Mouse (Mus musculus) heart, adult 9 months (tissue): ENCODE data around the gene Bpifb4.
A peak's percentile ranks its signal among the peaks of the same experiment; 100 is the strongest.

ENCODE experiments used
- DNase-seq, 2 experiments: peaks; one replicate each; pipeline ENCODE4 v3.0.0; 2022; ENCODE audit warnings: low spot score in 2 of 2

Bpifb4 gene

GRCm38 (mm10) chr2:153937843-153938242 is at the start of gene Bpifb4:
Gene Bpifb4 (plus strand): TSS chr2:153938212.
- no peak for DNase-seq

DNA sequence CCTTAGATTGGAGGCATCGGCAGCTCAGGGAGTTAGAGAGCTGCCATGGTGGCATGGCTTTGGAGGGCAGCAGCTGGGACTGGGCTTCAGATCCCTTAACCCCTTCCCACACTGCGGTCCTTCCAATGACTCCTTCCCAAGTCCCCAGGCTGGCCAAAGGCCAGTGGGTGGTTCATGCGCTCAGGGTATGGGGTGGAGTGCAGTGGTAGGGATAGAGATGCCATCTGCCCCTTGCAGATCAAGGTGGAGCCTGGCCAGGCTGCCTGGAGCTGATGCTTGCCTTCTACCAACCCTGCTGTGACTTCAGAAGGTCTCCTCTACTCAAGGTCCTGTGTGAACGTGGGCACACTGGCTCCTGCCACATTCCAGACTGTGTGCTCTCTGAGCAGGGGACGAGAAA is 38.9 kb upstream of the Bpifb4 start:
- DNase-seq = no peak

GRCm38 (mm10) chr2:153900088-153900487 is 37.9 kb upstream of the Bpifb4 start, which contains the start of gene Bpifb6:
Gene Bpifb6 (plus strand): TSS chr2:153900388.
- DNase-seq = no peak

GRCm38 (mm10) chr2:153902726-153903125 is 35.3 kb upstream of the Bpifb4 start:
- DNase-seq = no peak

- DNase-seq = no peak
Measured at GRCm38 (mm10) chr2:153906626-153907025, 31.4 kb upstream of the Bpifb4 start.

GRCm38 (mm10) chr2:153914151-153914550 is 23.9 kb upstream of the Bpifb4 start:
- DNase-seq = peak; percentile 7 to 24

DNA sequence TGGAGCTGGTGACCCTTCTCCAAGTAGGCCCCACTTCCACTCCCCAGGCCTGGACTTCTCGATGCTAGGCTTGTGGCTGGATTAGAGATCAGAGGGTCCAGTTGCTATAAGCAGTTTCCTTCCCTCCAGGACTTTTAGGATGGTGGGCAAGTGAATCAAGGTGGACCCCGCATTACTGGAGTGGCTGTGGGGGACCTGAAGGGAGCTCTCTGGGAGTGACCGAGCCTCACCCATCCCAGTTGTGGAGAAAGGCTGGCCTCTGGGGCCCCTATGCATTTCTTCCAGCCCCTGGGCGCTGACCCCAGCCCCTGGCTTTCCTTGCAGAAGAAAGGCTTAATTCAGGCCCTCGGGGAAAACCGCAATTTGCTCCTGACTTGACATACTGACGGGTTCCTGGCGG is 20.1 kb upstream of the Bpifb4 start, which contains the start of gene Bpifb3:
Gene Bpifb3 (plus strand): TSS at position 301 of the 400 bp plus-strand sequence.
- DNase-seq = no peak

- DNase-seq = no peak
Measured at GRCm38 (mm10) chr2:153921246-153921645, 16.8 kb upstream of the Bpifb4 start.

GRCm38 (mm10) chr2:153929871-153930413 is 8.1 kb upstream of the Bpifb4 start:
- peak in 1 of 2 experiments; percentile 8 for DNase-seq

GRCm38 (mm10) chr2:153931125-153931524 is 6.9 kb upstream of the Bpifb4 start:
- DNase-seq = no peak

DNA sequence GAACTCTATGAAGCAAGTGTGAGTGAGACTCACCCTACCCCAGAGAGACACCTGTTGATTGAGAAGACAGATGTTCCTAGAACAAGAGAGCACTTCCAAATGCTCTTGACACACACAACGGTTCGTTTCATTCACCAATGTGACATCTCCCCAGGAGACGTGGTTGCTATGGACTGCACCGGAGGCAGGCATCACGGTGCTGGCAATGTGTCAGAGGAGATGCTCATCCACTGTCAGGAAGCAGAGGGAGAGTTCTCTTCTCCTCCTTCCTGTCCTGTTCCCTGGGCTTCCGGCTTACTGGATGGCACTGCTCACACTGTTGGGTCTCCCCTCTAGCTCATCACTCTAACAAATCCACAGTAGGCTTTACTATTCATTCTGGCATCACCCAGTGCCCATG is 4.7 kb upstream of the Bpifb4 start:
- no peak for DNase-seq

GRCm38 (mm10) chr2:153935348-153935747 is 2.7 kb upstream of the Bpifb4 start:
- DNase-seq = no peak

- peak in 1 of 2 experiments; percentile 3 for DNase-seq
Measured at GRCm38 (mm10) chr2:153943537-153943936, 5.5 kb downstream of the Bpifb4 start.

DNA sequence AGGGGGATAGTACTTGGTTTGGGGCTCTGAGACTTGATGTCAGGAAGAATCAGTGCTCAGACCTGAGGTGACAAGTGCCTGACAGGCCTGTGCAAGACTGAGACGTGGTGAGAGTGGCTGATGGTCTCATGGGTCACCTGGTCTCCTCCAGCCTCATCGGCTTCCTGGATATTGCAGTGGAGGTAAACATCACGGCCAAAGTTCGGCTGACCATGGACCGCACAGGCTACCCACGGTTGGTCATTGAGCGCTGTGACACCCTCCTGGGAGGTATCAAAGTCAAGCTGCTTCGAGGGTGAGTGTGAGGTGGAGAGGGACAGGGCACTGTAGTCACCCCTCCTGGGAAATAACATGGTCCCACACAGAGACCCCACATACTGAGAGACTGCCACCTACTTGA is 6.6 kb downstream of the Bpifb4 start:
- DNase-seq = no peak

- DNase-seq = peak in 1 of 2 experiments; percentile 15
Measured at GRCm38 (mm10) chr2:153952897-153953296, 14.9 kb downstream of the Bpifb4 start.

DNA sequence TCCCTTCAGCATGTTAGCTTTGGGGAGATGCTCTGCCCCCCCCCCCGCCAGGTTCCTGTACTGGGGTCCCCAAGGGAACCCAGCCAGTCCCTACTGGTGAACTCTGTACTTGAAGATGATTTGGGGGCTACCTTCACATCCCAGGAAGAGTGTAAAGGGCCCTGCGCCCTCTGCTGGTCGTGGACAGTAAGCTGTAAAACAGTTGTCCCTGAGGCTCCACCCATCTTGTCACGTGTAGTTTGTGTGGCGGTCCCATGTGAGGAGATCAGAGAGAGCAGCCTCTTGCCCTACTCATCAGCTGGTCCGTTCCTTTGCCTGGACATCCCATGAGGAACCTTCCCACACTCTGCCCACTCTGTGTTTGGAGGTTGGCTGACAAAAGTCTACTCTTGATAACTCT is 15.8 kb downstream of the Bpifb4 start:
- no peak for DNase-seq

DNA sequence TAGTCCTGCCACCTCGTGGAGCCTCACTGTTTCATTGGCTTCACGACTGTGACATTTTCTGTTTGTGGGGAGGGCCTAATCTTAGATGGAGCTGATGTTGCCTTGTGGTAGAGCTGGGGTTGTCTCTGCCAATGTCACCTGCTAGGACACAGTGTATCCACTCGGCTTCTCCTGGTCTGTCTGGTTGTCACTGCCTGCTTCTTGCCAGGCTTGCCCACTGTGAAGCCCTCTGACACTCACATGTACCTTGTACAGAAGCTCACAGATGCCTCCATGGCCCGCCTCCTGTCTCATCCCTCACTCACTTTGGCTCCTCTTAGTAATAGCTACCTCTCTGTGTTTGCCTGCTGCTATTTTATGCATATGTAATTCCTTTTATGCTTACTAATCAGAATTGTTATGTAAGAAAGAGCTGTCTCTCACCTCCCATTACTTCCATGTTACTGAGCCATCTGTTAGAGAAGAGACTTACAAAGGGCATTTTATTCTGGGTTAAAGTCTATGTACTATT is 24.9 kb downstream of the Bpifb4 start:
- no peak for DNase-seq

GRCm38 (mm10) chr2:153963334-153963733 is 25.3 kb downstream of the Bpifb4 start:
- DNase-seq = no peak

- no peak for DNase-seq
Measured at GRCm38 (mm10) chr2:153970221-153970620, 32.2 kb downstream of the Bpifb4 start.

DNA sequence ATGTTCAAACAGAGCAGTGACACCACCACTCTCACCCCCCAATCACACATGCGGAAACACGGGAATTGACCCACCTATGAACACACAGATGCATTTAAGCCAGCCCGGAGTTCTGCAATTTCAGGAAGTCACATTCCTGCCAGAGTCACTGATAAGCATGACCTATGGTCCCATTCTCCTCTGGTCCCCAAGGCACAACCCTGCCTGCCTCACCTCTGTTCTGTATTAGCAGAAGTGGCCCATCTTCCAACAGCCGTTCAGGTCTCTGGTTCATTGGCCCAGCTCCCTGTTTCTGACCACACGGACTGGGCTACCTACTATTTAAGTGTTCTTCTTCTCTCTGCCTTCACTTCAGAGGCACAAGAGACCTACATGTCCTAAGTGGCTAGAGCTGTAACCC is 36.6 kb downstream of the Bpifb4 start, which contains the start of gene Bpifa6:
Gene Bpifa6 (plus strand): TSS at position 364 of the 400 bp plus-strand sequence.
- no peak for DNase-seq

DNA sequence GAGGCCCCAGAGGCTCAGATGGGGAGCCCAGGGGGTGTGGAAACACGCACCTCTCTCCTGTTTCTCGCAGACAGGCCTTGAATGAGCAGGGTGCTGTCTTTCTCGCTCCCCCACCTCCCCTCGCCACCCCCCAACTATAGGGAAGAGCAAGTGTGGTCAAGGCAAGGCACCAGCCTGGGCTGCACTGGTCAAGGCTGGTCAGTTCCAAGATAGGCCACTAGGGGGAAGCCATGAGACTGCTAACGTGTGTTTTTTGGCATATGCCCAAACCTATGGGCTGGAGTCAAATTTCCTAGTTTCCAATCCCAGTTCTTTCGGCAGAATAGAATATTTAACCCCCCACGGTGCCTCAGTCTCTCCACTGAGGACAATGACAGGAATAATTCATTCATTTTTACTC is 57.8 kb downstream of the Bpifb4 start:
- DNase-seq = peak; percentile 39 to 65

GRCm38 (mm10) chr2:154000501-154000900 is 62.5 kb downstream of the Bpifb4 start:
- no peak for DNase-seq

DNA sequence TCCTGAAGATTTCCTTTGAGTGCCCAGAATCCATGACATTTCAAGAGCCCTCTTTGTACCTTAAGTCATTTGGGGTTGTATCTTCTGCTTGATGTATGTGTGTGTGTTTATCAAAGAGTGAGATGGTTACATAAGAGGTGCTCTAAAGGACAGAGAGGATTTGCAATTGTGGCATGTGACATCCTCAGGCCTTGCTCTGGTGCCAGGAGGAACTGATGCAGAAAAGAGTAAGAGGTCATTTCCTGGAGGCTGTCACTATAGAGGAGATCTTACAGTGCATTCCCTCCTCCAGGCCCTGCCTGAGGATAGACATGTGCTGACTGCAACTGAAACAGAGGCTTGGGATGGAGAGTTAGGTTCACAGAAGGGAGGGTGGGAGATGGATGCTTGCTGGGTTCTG is 63.0 kb downstream of the Bpifb4 start:
- DNase-seq = no peak

DNA sequence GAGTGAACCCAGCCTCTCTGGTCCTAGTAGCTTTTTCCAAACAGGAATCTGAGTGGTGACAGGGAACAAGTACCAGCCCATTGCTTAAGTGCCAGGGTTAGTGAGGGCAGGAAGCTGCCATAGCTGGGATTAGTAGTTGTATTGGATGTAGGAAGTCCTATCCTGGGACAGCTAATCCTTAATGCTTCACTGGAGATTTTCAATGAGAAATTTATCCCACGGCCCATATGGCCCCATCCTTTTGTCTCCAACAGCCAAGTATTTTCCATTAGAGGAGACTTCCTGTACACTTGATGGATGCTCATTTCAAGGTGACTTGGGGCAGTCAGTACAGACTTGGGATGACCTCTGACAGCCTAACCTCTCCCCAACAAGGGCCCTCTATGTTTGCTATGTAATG is 66.4 kb downstream of the Bpifb4 start:
- DNase-seq = no peak
